Mouse (Mus musculus) lung, embryonic 14.5 days (tissue): ENCODE results near the gene Fam189b. TPM values are rescaled to one million over a fixed set of nuclear protein-coding genes. Genes with fewer than 3 reads are reported as not detected.

ENCODE experiments used
- ATAC-seq: fragments of 200-750 bp; cut with Nextera tagmentation; 2 replicates; pipeline ENCODE4 v1.8.0; 2017; ENCODE audit warnings: mild to moderate bottlenecking, moderate TSS enrichment, moderate library complexity; ENCODE audit not compliant: insufficient read depth
- DNase-seq: peaks from one replicate; pipeline ENCODE4 v3.0.0-alpha.2; 2015
- H3K27ac ChIP-seq: fragments of 300-500 bp; sonication (generic); 2 replicates; pipeline ENCODE4 v1.5.1; 2014; ENCODE audit warnings: low read depth, mild to moderate bottlenecking, moderate library complexity
- H3K27me3 ChIP-seq: fragments of 300-500 bp; sonication (generic); 2 replicates; pipeline ENCODE4 v1.6.1; 2014; ENCODE audit warnings: low read length, control low read depth; ENCODE audit not compliant: insufficient read depth
- H3K36me3 ChIP-seq: fragments of 300-500 bp; sonication (generic); 2 replicates; pipeline ENCODE4 v1.6.1; 2014; ENCODE audit warnings: control low read depth; ENCODE audit not compliant: insufficient read depth
- H3K4me1 ChIP-seq: fragments of 300-500 bp; sonication (generic); 2 replicates; pipeline ENCODE4 v1.6.1; 2014; ENCODE audit warnings: antibody characterized with exemption, control low read depth; ENCODE audit not compliant: insufficient read depth
- H3K4me2 ChIP-seq: fragments of 300-500 bp; sonication (generic); 2 replicates; pipeline ENCODE4 v1.6.1; 2014; ENCODE audit warnings: mild to moderate bottlenecking
- H3K4me3 ChIP-seq: fragments of 300-500 bp; sonication (generic); 2 replicates; pipeline ENCODE4 v1.5.1; 2014; ENCODE audit warnings: low read depth, low read length
- H3K9ac ChIP-seq: fragments of 300-500 bp; sonication (generic); 2 replicates; pipeline ENCODE4 v1.6.1; 2014
- H3K9me3 ChIP-seq: fragments of 300-500 bp; sonication (generic); 2 replicates; pipeline ENCODE4 v1.6.1; 2016; ENCODE audit warnings: low read depth, low read length, control low read depth
- CTCF ChIP-seq: IDR thresholded peaks from 2 replicates; pipeline ENCODE4 v1.5.1; 2016; ENCODE audit warnings: antibody characterized with exemption, low read depth
- WGBS: fragments of 180-500 bp; shearing (Covaris S2); extraction: QIAGEN DNeasy Blood & Tissue Kit; methylation state at CpG from one replicate; pipeline ENCODE4 v1.1.7; 2014; 5-methylcytosine and 5-hydroxymethylcytosine counted together
- polyA plus RNA-seq: library from polyadenylated mRNA; unstranded; fragments of >200 nt; fragmentation: Nextera tagmentation; extraction: Ambion mirVana; gene quantifications from 2 replicates; pipeline ENCODE4 v1.2.1, GENCODE M21; 2014

Fam189b gene
- polyA plus RNA-seq, 1 experiment from 2014 or later = 19.4 TPM

GRCm38 (mm10) chr3:89190436-89190835, 7.5 kb downstream of the Fam189b start:
- DNase-seq = no peak
- 77% methylated on average over 8 of the region's 8 CpGs for WGBS
- ATAC-seq = no peak

GRCm38 (mm10) chr3:89193351-89193750, 10.4 kb downstream of the Fam189b start:
- DNase-seq = no peak

More at GRCm38 (mm10) chr3:89190436-89190835, 7.5 kb downstream of the Fam189b start:
- no peak overlapping the region for H3K4me3 ChIP-seq
- no peak overlapping the region for H3K27ac ChIP-seq
- no peak overlapping the region for H3K9ac ChIP-seq
- no peaks in the 10 kb centered on the region for H3K27me3 ChIP-seq
- no peaks in the 10 kb centered on the region for H3K9me3 ChIP-seq
- no peak overlapping the region for H3K4me2 ChIP-seq
- TF ChIP-seq CTCF = no peak
- H3K4me1 ChIP-seq = no peaks in the 10 kb centered on the region
- peaks cover 15% of the 10 kb centered on the region for H3K36me3 ChIP-seq

GRCm38 (mm10) chr3:89193853-89194252, 10.9 kb downstream of the Fam189b start:
- TF ChIP-seq CTCF = peak; percentile 35
- H3K27me3 ChIP-seq = no peaks in the 10 kb centered on the region
- no peak for ATAC-seq

More at GRCm38 (mm10) chr3:89193351-89193750, 10.4 kb downstream of the Fam189b start:
- 70% methylated on average over 1 of the region's 1 CpGs for WGBS
- TF ChIP-seq CTCF = 0 out of 2 replicates have a peak, but pooled peaks have one; percentile 8
- H3K4me1 ChIP-seq = no peaks in the 10 kb centered on the region
- H3K27ac ChIP-seq = no peak overlapping the region
- no peak overlapping the region for H3K9ac ChIP-seq
- ATAC-seq = no peak
- no peak overlapping the region for H3K4me3 ChIP-seq
- no peak overlapping the region for H3K4me2 ChIP-seq
- no peaks in the 10 kb centered on the region for H3K9me3 ChIP-seq
- H3K27me3 ChIP-seq = no peaks in the 10 kb centered on the region
- peaks cover 7% of the 10 kb centered on the region for H3K36me3 ChIP-seq

GRCm38 (mm10) chr3:89195979-89196877, 13.3 kb downstream of the Fam189b start:
- no peaks in the 10 kb centered on the region for H3K4me1 ChIP-seq
- H3K27ac ChIP-seq = peak overlapping the region; percentile 80
- DNase-seq (peak; percentile 95), ATAC-seq (peak; percentile 97)
- peak; percentile 63 for TF ChIP-seq CTCF
- WGBS = 8% methylated on average over 33 of the region's 33 CpGs
- H3K9me3 ChIP-seq = no peaks in the 10 kb centered on the region
- H3K9ac ChIP-seq = peak overlapping the region; percentile 63
- H3K27me3 ChIP-seq = no peaks in the 10 kb centered on the region
- H3K4me2 ChIP-seq = peak overlapping the region; percentile 69
- peak overlapping the region; percentile 39 for H3K4me3 ChIP-seq
- H3K36me3 ChIP-seq = no peaks in the 10 kb centered on the region

More at GRCm38 (mm10) chr3:89193853-89194252, 10.9 kb downstream of the Fam189b start:
- peak; percentile 41 for DNase-seq
- Histone ChIP-seq H3K36me3 (peaks cover 2% of the 10 kb centered on the region; the same call in 1 of the 2 replicates), H3K9me3 (no peaks in the 10 kb centered on the region), H3K4me2 (no peak overlapping the region), H3K4me3 (no peak overlapping the region), H3K9ac (no peak overlapping the region), H3K27ac (no peak overlapping the region), H3K4me1 (no peaks in the 10 kb centered on the region)
- WGBS = 87% methylated on average over 2 of the region's 2 CpGs

- DNase-seq (no peak), ATAC-seq (no peak)
- Histone ChIP-seq H3K27ac (no peak overlapping the region), H3K9ac (no peak overlapping the region), H3K9me3 (no peaks in the 10 kb centered on the region), H3K36me3 (no peaks in the 10 kb centered on the region), H3K4me3 (no peak overlapping the region), H3K27me3 (no peaks in the 10 kb centered on the region), H3K4me1 (peaks cover 5% of the 10 kb centered on the region; the same call in 1 of the 2 replicates), H3K4me2 (no peak overlapping the region)
- no peak for TF ChIP-seq CTCF
- 75% methylated on average over 3 of the region's 3 CpGs for WGBS
Measured at GRCm38 (mm10) chr3:89199839-89200238, 16.9 kb downstream of the Fam189b start.

GRCm38 (mm10) chr3:89202253-89203141, 19.6 kb downstream of the Fam189b start, which contains the start of gene Gba:
TSS of gene Gba (plus strand) at chr3:89202928.
- Histone ChIP-seq H3K9ac (peak within 1 kb of the TSS; percentile 59), H3K4me1 (peaks cover 5% of the 10 kb centered on the region; the same call in 1 of the 2 replicates), H3K4me2 (peak within 1 kb of the TSS; percentile 78), H3K9me3 (no peaks in the 10 kb centered on the region), H3K27me3 (no peaks in the 10 kb centered on the region), H3K27ac (0 out of 2 replicates have a peak within 1 kb of the TSS, but pooled peaks have one; percentile 16), H3K4me3 (peak within 1 kb of the TSS; percentile 55), H3K36me3 (peaks cover 23% of the 10 kb centered on the region)
- DNase-seq (peak; percentile 97), ATAC-seq (peak; percentile 90)
- 23% methylated on average over 13 of the region's 13 CpGs for whole genome bisulfite sequencing
- TF ChIP-seq CTCF = no peak
